22 mouse cellular contexts compared by ENCODE assay signal in the genomic region with DNA sequence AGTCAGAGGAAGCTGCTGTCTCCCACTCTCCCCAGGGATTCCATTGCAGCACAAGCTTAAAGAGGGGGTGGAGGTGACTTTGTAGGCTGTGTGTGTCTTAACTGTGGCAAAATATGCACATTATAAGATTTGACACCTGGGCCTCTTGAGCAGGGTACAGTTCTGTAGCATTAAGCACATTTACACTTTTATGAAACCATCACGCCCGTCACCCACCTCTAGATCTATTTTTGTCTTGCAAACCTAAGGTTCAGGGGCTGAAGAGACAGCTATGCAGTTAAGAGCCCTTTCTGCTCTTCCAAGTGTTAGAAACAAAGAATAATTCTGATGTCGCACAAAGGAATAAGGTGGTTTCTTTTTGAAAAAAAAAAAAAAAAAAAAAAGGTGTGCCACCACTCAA. TPM values are rescaled to one million over a fixed set of nuclear protein-coding genes. Genes with fewer than 3 reads are reported as not detected.
"Had no signal": no experiment of that assay in that cellular context is flagged by ENCODE, and none has a peak within 500 bp of the region (broad histone marks: within the 10 kb centered on the region; RNA-seq: fewer than 3 reads in every experiment).

No protein-coding gene starts in this region.

- H3K36me3 ChIP-seq: liver, embryonic 15.5 days; lung, embryonic 15.5 days; midbrain, embryonic 12.5 days; neural tube, embryonic 13.5 days; neural tube, embryonic 15.5 days; stomach, embryonic 15.5 days had no signal

- H3K9ac ChIP-seq: liver, embryonic 15.5 days; liver, postnatal 0 days; lung, embryonic 15.5 days; midbrain, embryonic 12.5 days; neural tube, embryonic 13.5 days; neural tube, embryonic 15.5 days; stomach, embryonic 15.5 days had no signal

- ATAC-seq: liver, postnatal 0 days; lung, postnatal 0 days; midbrain, embryonic 16.5 days had no signal

- H3K4me3 ChIP-seq: liver, embryonic 15.5 days; lung, embryonic 15.5 days; megakaryocyte, embryonic 14.5 days; midbrain, embryonic 12.5 days; neural tube, embryonic 13.5 days; neural tube, embryonic 15.5 days; stomach, embryonic 15.5 days had no signal

- H3K4me2 ChIP-seq: liver, embryonic 15.5 days; lung, embryonic 15.5 days; midbrain, embryonic 12.5 days; neural tube, embryonic 13.5 days; neural tube, embryonic 15.5 days; stomach, embryonic 15.5 days had no signal

- H3K27ac ChIP-seq: liver, embryonic 15.5 days; lung, embryonic 15.5 days; macrophage; midbrain, embryonic 12.5 days; neural tube, embryonic 13.5 days; neural tube, embryonic 15.5 days; stomach, embryonic 15.5 days; stomach, postnatal 0 days had no signal

- DNase-seq: liver, postnatal 0 days; lung, adult 2 months; lung, postnatal 14 days; lung, postnatal 36 days; midbrain, embryonic 14.5 days; right cerebral cortex, postnatal 14 days; thymus, adult 2 months; thymus, postnatal 25 days; thymus, postnatal 4 days had no signal

- H3K9me3 ChIP-seq: liver, embryonic 15.5 days; lung, embryonic 15.5 days; megakaryocyte, embryonic 14.5 days; midbrain, embryonic 12.5 days; neural tube, embryonic 13.5 days; neural tube, embryonic 15.5 days; stomach, embryonic 15.5 days had no signal

RNA-seq across cellular contexts. Expression of gene Jakmip3, which starts 5.1 kb away (rescaled TPM):
- total RNA-seq: megakaryocyte progenitor cell, adult 5-6 weeks; monocyte, adult 5-6 weeks had no signal
- polyA plus RNA-seq: liver, embryonic 15.5 days; liver, postnatal 0 days; lung, adult 2 months; lung, postnatal 0 days; macrophage had no signal
